Mouse (Mus musculus): Measurements from ENCODE around the gene 1110008P14Rik. TPM values are rescaled to one million over a fixed set of nuclear protein-coding genes. Genes with fewer than 3 reads are reported as not detected.

1110008P14Rik gene
- total RNA-seq, 2 experiments from 2014 or later, result 56.4 to 58.6 TPM

GRCm38 (mm10) chr2:32344056-32344455 lies 37.7 kb downstream of the 1110008P14Rik start:
- no peak for DNase-seq (ENCODE audit: low spot score in 2 of 2)

GRCm38 (mm10) chr2:32343351-32343671 lies 38.4 kb downstream of the 1110008P14Rik start:
- DNase-seq (ENCODE audit: low spot score in 2 of 2), result no peak

GRCm38 (mm10) chr2:32342539-32343350 lies 39.0 kb downstream of the 1110008P14Rik start:
- DNase-seq (ENCODE audit: low spot score in 2 of 2), result no peak

- no peak for DNase-seq (ENCODE audit: low spot score in 2 of 2)
These were observed 39.7 kb downstream of the 1110008P14Rik start for GRCm38 (mm10) chr2:32342039-32342438.

DNA sequence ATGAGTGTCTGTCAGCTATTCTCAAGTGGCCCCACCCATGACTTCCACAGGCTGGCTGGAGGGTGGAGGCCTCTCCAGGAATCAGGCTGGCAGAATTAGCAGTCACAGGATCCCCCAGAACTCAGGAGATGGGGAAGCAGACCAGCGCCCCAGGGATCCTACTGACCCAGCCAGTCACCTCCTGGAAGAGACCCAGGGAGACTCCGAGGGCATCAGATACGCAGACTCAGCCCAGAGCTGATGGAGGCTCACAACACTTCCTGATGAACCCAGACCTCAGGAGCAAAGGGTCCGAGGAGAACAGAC lies 40.2 kb downstream of the 1110008P14Rik start:
- DNase-seq (ENCODE audit: low spot score in 2 of 2), result no peak

- no peak for DNase-seq (ENCODE audit: low spot score in 2 of 2)
These were observed 40.7 kb downstream of the 1110008P14Rik start for GRCm38 (mm10) chr2:32340836-32341633.

- no peak for DNase-seq (ENCODE audit: low spot score in 2 of 2)
These were observed 41.7 kb downstream of the 1110008P14Rik start for GRCm38 (mm10) chr2:32339912-32340642.

DNA sequence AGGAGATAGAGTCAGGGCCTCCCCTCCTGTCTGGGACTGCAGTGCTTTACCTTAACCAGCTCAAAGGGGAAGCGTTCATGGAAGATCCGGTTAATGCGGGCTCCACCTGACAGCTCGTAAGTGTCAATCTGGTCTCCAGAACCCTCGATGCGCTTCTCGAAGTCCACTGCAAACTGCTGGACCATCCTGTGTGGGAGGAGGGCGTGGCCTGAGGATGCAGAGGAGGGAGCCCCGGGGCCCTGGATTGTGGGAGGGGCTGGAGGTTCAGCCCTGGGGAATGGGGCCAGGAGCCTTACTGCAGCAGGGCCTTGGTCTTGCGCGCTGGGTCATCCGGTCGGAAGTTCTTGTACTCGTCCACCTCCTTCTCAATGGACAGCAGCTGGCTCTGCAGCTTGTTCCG lies 45.9 kb downstream of the 1110008P14Rik start:
- DNase-seq (ENCODE audit: low spot score in 2 of 2), result no peak

DNA sequence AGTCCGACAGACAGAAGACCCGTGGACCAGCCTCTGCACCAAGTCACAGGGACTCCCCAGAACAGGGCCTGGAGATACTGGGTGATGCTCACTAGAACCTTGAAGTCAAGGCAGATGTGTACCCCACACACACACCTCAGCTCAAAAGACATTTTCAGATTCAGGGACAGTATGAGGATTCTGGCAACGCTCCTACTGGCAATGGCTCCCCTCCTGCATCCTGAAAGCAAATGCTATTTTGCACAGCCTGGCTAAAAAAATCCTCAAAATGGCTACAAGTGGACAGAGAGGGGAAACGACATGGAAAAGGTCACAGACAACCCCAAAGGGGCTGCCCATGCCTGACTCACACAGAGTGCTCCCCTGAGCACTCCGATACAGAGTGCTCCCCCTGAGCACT lies 49.6 kb downstream of the 1110008P14Rik start:
- DNase-seq (ENCODE audit: low spot score in 2 of 2), result no peak

DNA sequence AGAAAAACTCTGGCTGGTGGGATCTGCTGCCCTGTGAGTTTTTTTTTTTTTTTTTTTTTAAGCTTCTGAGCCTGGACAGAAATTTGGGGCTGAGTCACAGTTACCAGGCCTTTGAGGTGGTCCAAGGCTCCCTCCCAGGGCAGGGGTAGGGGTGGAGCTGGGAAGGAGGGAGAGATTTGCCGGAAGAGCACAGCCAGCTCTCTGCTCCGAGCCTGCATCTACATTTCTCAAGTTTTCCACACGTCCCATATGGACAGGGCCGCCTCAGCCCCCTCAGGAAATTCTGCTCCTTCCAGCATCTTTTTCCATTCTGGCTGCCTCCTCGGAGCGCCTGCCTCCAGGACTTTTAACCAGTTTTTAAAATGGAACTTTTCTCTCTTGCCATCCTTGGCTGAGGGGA lies 52.2 kb downstream of the 1110008P14Rik start:
- DNase-seq (ENCODE audit: low spot score in 2 of 2), result no peak

GRCm38 (mm10) chr2:32328911-32329460 lies 52.8 kb downstream of the 1110008P14Rik start:
- no peak for DNase-seq (ENCODE audit: low spot score in 2 of 2)

DNA sequence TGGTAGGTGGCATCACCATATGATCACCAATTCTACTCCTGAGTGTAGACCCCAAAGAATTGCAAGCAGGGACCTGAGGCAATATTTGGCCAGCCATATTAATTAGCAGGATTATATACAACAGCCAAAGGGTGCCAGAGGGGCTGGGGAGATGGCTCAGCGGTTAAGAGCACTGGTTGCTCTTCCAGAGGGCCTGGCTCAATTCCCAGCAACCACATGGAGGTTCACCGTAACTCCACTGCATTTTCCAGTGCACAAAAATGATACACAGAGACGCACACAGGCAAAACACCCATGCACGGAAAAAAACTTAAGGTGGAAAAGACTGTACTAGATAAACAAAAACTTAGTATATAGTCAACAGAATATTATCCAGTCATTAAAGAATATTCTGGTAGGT lies 54.5 kb downstream of the 1110008P14Rik start:
- no peak for DNase-seq (ENCODE audit: low spot score in 2 of 2)

Other genes with a start within 250 kb of the 1110008P14Rik start
- 100 to 1,000 TPM; 142 to 154 TPM for gene Prrc2b, start 230.9 kb downstream of the 1110008P14Rik start, total RNA-seq (2021)
- 10 to 100 TPM; 15.8 to 17.5 TPM for gene Pomt1, start 145.3 kb downstream of the 1110008P14Rik start, total RNA-seq (2021)
- gene Uck1, start 121.8 kb downstream of the 1110008P14Rik start, total RNA-seq (2021), result 10 to 100 TPM; 24.5 to 27.2 TPM
- gene Golga2, start 94.6 kb downstream of the 1110008P14Rik start, total RNA-seq (2021), result 10 to 100 TPM; 91.5 to 93.0 TPM
- 100 to 1,000 TPM; 160 to 162 TPM for gene Swi5, start 93.9 kb downstream of the 1110008P14Rik start, total RNA-seq (2021)
- gene Ciz1, start 29.6 kb downstream of the 1110008P14Rik start, total RNA-seq (2021), result 10 to 100 TPM; 53.4 to 60.4 TPM
- 10 to 100 TPM; 36.5 to 38.7 TPM for gene Dnm1, start 28.6 kb downstream of the 1110008P14Rik start, total RNA-seq (2021)
- 1 to 10 TPM; 3.0 to 4.4 TPM for gene Lcn2, start 6.3 kb upstream of the 1110008P14Rik start, total RNA-seq (2021)
- 10 to 100 TPM; 35.1 to 41.4 TPM for gene Ptges2, start 14.0 kb upstream of the 1110008P14Rik start, total RNA-seq (2021)
- gene Naif1, start 68.5 kb upstream of the 1110008P14Rik start, total RNA-seq (2021), result 1 to 10 TPM; 3.9 to 4.0 TPM
- gene Slc25a25, start 69.5 kb upstream of the 1110008P14Rik start, total RNA-seq (2021), result 10 to 100 TPM; 14.0 to 25.1 TPM
- gene Fam102a, start 153.4 kb upstream of the 1110008P14Rik start, total RNA-seq (2021), result 1 to 10 TPM; 7.5 to 8.2 TPM
- 10 to 100 TPM; 36.4 to 41.9 TPM for gene Dpm2, start 188.9 kb upstream of the 1110008P14Rik start, total RNA-seq (2021)
- gene Pip5kl1, start 192.9 kb upstream of the 1110008P14Rik start, total RNA-seq (2021), result not detected
- gene 9430097D07Rik, start 193.7 kb upstream of the 1110008P14Rik start, total RNA-seq (2021), result not detected
- 10 to 100 TPM; 48.8 to 55.1 TPM for gene St6galnac4, start 205.2 kb upstream of the 1110008P14Rik start, total RNA-seq (2021)
- gene St6galnac6, start 217.8 kb upstream of the 1110008P14Rik start, total RNA-seq (2021), result 10 to 100 TPM; 57.4 to 63.6 TPM
- gene Ak1, start 239.8 kb upstream of the 1110008P14Rik start, total RNA-seq (2021), result 100 to 1,000 TPM; 892 to 897 TPM

Measured in gastrocnemius, postnatal 4 days (tissue).